Mouse (Mus musculus) ovary, adult 10 weeks (tissue): ENCODE data around the gene Smim17. TPM values are rescaled to one million over a fixed set of nuclear protein-coding genes. Genes with fewer than 3 reads are reported as not detected.

ENCODE experiments used
- polyA plus RNA-seq: library from polyadenylated mRNA; stranded (reverse); fragments of 350-450 nt; fragmentation: Illumina TruSeq; extraction: RNeasy Lipid Tissue Mini Kit (QIAGEN cat#74804); gene quantifications from one replicate; pipeline ENCODE4 v1.2.3, GENCODE M21; 2014

Gene Smim17
- not detected for polyA plus RNA-seq

GRCm38 (mm10) chr7:6397996-6398975 lies at the start of gene Smim17:
Gene Smim17, plus strand, starts transcription at chr7:6398715.

GRCm38 (mm10) chr7:6363047-6363488 lies 35.4 kb upstream of the Smim17 start, which contains the start of gene Zfp78:
Gene Zfp78, plus strand, starts transcription at chr7:6363280.

GRCm38 (mm10) chr7:6383044-6383455 lies 15.5 kb upstream of the Smim17 start, which contains the start of gene Zfp28:
Gene Zfp28, plus strand, starts transcription at chr7:6383295.

GRCm38 (mm10) chr7:6410043-6410442 lies 11.5 kb downstream of the Smim17 start, which contains the start of gene Gm20715:
Gene Gm20715, plus strand, starts transcription at chr7:6410277.

GRCm38 (mm10) chr7:6438388-6438787 lies 39.9 kb downstream of the Smim17 start, which contains the start of gene Olfr1344:
Gene Olfr1344, plus strand, starts transcription at chr7:6438688.

GRCm38 (mm10) chr7:6455868-6456267 lies 57.4 kb downstream of the Smim17 start, which contains the start of gene Olfr1336:
Gene Olfr1336, plus strand, starts transcription at chr7:6456168.

GRCm38 (mm10) chr7:6466951-6467350 lies 68.4 kb downstream of the Smim17 start, which contains the start of gene Olfr1346:
Gene Olfr1346, plus strand, starts transcription at chr7:6467101.

Other genes with a start within 250 kb of the Smim17 start
- gene Zfp787, start 242.7 kb upstream of the Smim17 start, polyA plus RNA-seq: 7.2 TPM
- 7.1 TPM for gene Zfp444, start 226.5 kb upstream of the Smim17 start, polyA plus RNA-seq
- gene Galp, start 201.6 kb upstream of the Smim17 start, polyA plus RNA-seq: not detected
- gene Zscan5b, start 176.4 kb upstream of the Smim17 start, polyA plus RNA-seq: not detected
- 0.54 TPM for gene Epp13, start 146.0 kb upstream of the Smim17 start, polyA plus RNA-seq
- 19.4 TPM for gene Zfp667, start 112.1 kb upstream of the Smim17 start, polyA plus RNA-seq
- gene Zfp583, start 67.4 kb upstream of the Smim17 start, polyA plus RNA-seq: 18.5 TPM
- gene Gm3854, start 55.0 kb upstream of the Smim17 start, polyA plus RNA-seq: 1.7 TPM
- gene Zfp78, start 35.4 kb upstream of the Smim17 start, polyA plus RNA-seq: 7.6 TPM
- gene Zfp28, start 15.4 kb upstream of the Smim17 start, polyA plus RNA-seq: 10.3 TPM
- gene Gm20715, start 11.6 kb downstream of the Smim17 start, polyA plus RNA-seq: not detected
- gene Olfr1344, start 40.0 kb downstream of the Smim17 start, polyA plus RNA-seq: not detected
- not detected for gene Olfr1336, start 57.5 kb downstream of the Smim17 start, polyA plus RNA-seq
- not detected for gene Olfr1346, start 68.4 kb downstream of the Smim17 start, polyA plus RNA-seq
- gene Olfr5, start 88.2 kb downstream of the Smim17 start, polyA plus RNA-seq: not detected
- gene Olfr1347, start 101.0 kb downstream of the Smim17 start, polyA plus RNA-seq: not detected
- not detected for gene Olfr1348, start 110.0 kb downstream of the Smim17 start, polyA plus RNA-seq
- not detected for gene Olfr1349, start 124.2 kb downstream of the Smim17 start, polyA plus RNA-seq
- gene Olfr1350, start 166.1 kb downstream of the Smim17 start, polyA plus RNA-seq: not detected